Mouse (Mus musculus) liver, embryonic 15.5 days (tissue): ENCODE measurements around the gene Apobec2. TPM values are rescaled to one million over a fixed set of nuclear protein-coding genes. Genes with fewer than 3 reads are reported as not detected.

Source experiments
- ATAC-seq: fragments of 200-750 bp; cut with Nextera tagmentation; 2 replicates; pipeline ENCODE4 v1.8.0; 2017; ENCODE audit warnings: moderate number of reproducible peaks, mild to moderate bottlenecking, moderate library complexity; ENCODE audit not compliant: insufficient read depth
- H3K27ac ChIP-seq: fragments of 300-500 bp; sonication (generic); replicated peaks from 2 replicates; pipeline ENCODE4 v1.5.1; 2015; ENCODE audit warnings: mild to moderate bottlenecking, inconsistent platforms
- H3K27me3 ChIP-seq: fragments of 300-500 bp; sonication (generic); 2 replicates; pipeline ENCODE4 v1.6.1; 2015; ENCODE audit warnings: mild to moderate bottlenecking, inconsistent platforms
- H3K36me3 ChIP-seq: fragments of 300-500 bp; sonication (generic); replicated peaks from 2 replicates; pipeline ENCODE4 v1.6.1; 2015; ENCODE audit warnings: moderate library complexity, mild to moderate bottlenecking, inconsistent platforms
- H3K4me1 ChIP-seq: fragments of 300-500 bp; sonication (generic); replicated peaks from 2 replicates; pipeline ENCODE4 v1.6.1; 2015; ENCODE audit warnings: inconsistent platforms
- H3K4me2 ChIP-seq: fragments of 300-500 bp; sonication (generic); 2 replicates; pipeline ENCODE4 v1.6.1; 2015; ENCODE audit warnings: moderate library complexity, mild to moderate bottlenecking, inconsistent platforms
- H3K4me3 ChIP-seq: fragments of 300-500 bp; sonication (generic); replicated peaks from 2 replicates; pipeline ENCODE4 v1.5.1; 2015; ENCODE audit warnings: mild to moderate bottlenecking, inconsistent platforms
- H3K9ac ChIP-seq: fragments of 300-500 bp; sonication (generic); 2 replicates; pipeline ENCODE4 v1.6.1; 2015; ENCODE audit warnings: moderate library complexity, mild to moderate bottlenecking, inconsistent platforms
- H3K9me3 ChIP-seq: fragments of 300-500 bp; sonication (generic); replicated peaks from 2 replicates; pipeline ENCODE4 v1.6.1; 2016; ENCODE audit warnings: inconsistent platforms
- WGBS: fragments of 180-500 bp; shearing (Covaris S2); methylation state at CpG from one replicate; pipeline ENCODE4 v1.1.7; 2015; ENCODE audit warnings: mixed read lengths; ENCODE audit not compliant: insufficient replicate concordance; 5-methylcytosine and 5-hydroxymethylcytosine counted together
- polyA plus RNA-seq: library from polyadenylated mRNA; unstranded; fragments of >200 nt; fragmentation: Nextera tagmentation; extraction: Ambion mirVana; gene quantifications from 2 replicates; pipeline ENCODE4 v1.2.1, GENCODE M21; 2015

Gene Apobec2
- polyA plus RNA-seq, 1 experiment from 2014 or later, result 4.3 TPM

GRCm38 (mm10) chr17:48454688-48455087, 22.0 kb upstream of the Apobec2 start, which contains the start of gene Unc5cl:
Unc5cl (plus strand) TSS chr17:48454901.
- no peaks in the 10 kb centered on the region; the same call in 1 of the 2 replicates for H3K27me3 ChIP-seq
- H3K9me3 ChIP-seq, result no peaks in the 10 kb centered on the region
- ATAC-seq, result no peak
- H3K4me3 ChIP-seq, result peak within 1 kb of the TSS; percentile 46
- H3K36me3 ChIP-seq, result peaks cover 2% of the 10 kb centered on the region; the same call in 1 of the 2 replicates
- H3K27ac ChIP-seq, result peak within 1 kb of the TSS; percentile 69
- H3K4me1 ChIP-seq, result peaks cover 78% of the 10 kb centered on the region
- WGBS, result 39% methylated on average over 11 of the region's 11 CpGs
- H3K4me2 ChIP-seq, result peak within 1 kb of the TSS; percentile 62
- H3K9ac ChIP-seq, result peak within 1 kb of the TSS; percentile 48

DNA sequence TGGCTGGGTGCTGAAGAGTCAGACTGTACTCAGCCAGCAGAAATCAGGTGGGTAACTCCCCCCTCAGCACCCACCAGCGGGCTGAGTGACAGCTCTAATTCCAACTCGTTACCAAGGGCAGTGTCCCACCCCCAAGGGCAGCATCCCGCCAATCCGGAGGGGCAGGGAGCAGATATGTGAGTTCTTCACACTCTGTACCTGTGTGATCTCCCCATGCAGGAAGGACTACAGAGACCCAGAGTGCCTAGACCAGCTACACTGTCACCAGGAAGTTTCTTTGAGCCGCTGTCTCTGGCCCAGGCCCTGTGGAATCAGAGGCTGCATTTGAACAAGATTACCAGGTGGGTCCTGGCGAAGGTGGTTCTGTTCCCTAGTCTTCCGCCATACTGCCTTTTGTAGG, 21.5 kb upstream of the Apobec2 start:
- H3K27me3 ChIP-seq, result no peaks in the 10 kb centered on the region
- 53% methylated on average over 7 of the region's 7 CpGs for WGBS
- H3K36me3 ChIP-seq, result peaks cover 5% of the 10 kb centered on the region; the same call in 1 of the 2 replicates
- peak overlapping the region; percentile 69 for H3K27ac ChIP-seq
- H3K9me3 ChIP-seq, result no peaks in the 10 kb centered on the region
- H3K9ac ChIP-seq, result peak overlapping the region; percentile 48
- peak overlapping the region; percentile 62 for H3K4me2 ChIP-seq
- H3K4me3 ChIP-seq, result peak overlapping the region; percentile 46
- no peak for ATAC-seq
- peaks cover 83% of the 10 kb centered on the region for H3K4me1 ChIP-seq

DNA sequence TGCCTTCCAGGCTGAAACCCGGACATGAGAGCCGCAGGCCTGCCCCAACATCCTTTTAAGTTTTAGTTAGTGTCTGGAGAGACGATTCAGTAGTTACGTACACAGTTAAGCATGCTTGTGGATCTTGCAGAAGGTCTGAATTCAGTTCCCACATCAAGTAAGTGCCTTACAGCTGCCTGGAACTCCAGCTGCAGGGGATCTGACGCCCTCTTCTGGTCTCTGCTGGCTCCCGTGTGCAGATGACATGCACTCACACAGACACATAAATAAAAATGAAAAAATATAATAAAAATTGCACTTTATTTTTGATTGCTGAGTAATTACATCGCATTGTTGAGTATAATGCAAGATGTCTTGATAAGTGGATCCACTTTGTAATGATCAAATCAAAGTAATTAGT, 20.8 kb upstream of the Apobec2 start:
- Histone ChIP-seq H3K9me3 (no peaks in the 10 kb centered on the region), H3K9ac (no peak overlapping the region), H3K27me3 (no peaks in the 10 kb centered on the region), H3K27ac (peak overlapping the region; percentile 67), H3K4me3 (no peak overlapping the region), H3K4me2 (no peak overlapping the region), H3K36me3 (peaks cover 12% of the 10 kb centered on the region), H3K4me1 (peaks cover 86% of the 10 kb centered on the region)
- ATAC-seq, result no peak
- WGBS, result 62% methylated on average over 7 of the region's 7 CpGs

DNA sequence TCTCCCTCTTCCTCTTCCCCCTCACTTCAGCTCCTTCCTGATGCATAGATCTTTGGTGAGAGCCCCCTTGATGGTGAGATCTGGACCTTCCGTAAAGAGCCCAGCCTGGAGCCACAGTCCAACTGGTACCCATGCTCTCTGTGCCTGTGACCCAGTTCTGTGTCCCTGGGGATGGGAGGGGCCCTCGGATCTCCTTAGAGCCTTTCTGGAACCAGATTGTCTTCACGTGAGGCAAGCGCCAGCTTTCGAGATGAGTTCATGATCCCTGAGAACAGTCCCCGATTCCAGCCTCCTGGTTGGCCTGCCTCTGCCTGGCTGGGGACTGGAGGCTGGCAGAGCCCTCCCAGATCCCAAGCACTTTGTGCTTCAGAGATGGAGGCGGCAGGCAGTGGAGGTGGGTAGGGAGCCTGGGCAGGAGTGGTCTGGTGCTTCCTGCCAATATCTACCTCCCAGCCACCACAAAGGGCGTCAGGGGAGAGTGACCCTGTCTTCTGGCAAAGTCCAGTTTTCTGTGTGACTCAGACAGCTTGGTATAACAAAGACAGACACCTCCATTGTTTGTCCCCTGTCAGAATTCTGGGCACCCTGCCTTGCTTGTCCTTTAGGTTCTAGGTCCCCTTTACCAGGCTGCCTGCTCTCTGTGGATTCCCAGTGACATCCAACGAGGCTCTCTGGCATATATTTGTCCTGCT, 19.2 kb upstream of the Apobec2 start:
- 50% methylated on average over 9 of the region's 9 CpGs for WGBS
- Histone ChIP-seq H3K9me3 (no peaks in the 10 kb centered on the region), H3K36me3 (peaks cover 23% of the 10 kb centered on the region), H3K27me3 (no peaks in the 10 kb centered on the region), H3K4me3 (peak overlapping the region; percentile 64), H3K9ac (peak overlapping the region; percentile 66), H3K4me1 (peaks cover 86% of the 10 kb centered on the region), H3K27ac (peak overlapping the region; percentile 97), H3K4me2 (peak overlapping the region; percentile 75)
- peak; percentile 23 for ATAC-seq

GRCm38 (mm10) chr17:48451353-48451675, 18.6 kb upstream of the Apobec2 start, which contains the start of gene Tspo2:
Tspo2 (minus strand) TSS chr17:48451522.
- peaks cover 86% of the 10 kb centered on the region for H3K4me1 ChIP-seq
- no peaks in the 10 kb centered on the region for H3K27me3 ChIP-seq
- peak within 1 kb of the TSS; percentile 66 for H3K9ac ChIP-seq
- peak within 1 kb of the TSS; percentile 64 for H3K4me3 ChIP-seq
- H3K27ac ChIP-seq, result peak within 1 kb of the TSS; percentile 97
- peak within 1 kb of the TSS; percentile 75 for H3K4me2 ChIP-seq
- no peaks in the 10 kb centered on the region for H3K9me3 ChIP-seq
- 19% methylated on average over 7 of the region's 7 CpGs for WGBS
- ATAC-seq, result peak; percentile 77
- peaks cover 29% of the 10 kb centered on the region for H3K36me3 ChIP-seq

DNA sequence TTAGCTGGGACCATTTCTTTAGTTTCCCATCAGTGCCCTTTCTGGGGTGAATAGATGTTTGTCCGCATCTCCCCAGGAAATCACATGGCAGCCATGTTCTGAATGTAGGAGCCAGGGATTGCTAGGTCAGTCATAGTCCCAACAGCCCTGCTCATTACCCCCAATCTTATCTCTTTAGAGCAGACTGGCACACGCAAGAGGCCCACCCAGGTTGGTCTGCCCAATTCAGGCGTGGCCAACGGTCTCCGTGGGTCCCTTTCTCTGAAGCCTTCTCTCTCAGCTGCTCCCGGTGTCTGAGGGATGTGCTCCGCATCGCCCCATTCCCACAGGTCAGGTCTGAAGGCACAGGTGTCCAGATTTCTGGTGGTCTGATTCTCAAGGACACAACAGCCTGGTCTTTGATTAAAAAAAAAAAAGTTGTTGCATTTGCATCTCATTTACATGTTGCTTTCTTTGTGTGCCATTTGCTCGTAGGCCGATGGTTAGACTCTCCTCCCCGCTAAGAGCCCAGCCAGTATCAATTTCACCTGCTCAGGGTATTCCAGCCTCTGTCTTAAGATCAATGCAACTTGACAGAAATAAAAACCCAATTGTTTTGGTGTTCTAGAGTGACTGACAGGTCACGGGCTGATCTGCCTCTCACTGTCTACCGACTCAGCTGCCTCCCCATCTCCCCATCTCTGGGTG, 18.1 kb upstream of the Apobec2 start:
- 19% methylated on average over 13 of the region's 13 CpGs for WGBS

GRCm38 (mm10) chr17:48447675-48448074, 14.9 kb upstream of the Apobec2 start:
- ATAC-seq, result peak; percentile 29
- Histone ChIP-seq H3K4me3 (peak overlapping the region; percentile 64), H3K27ac (peak overlapping the region; percentile 97), H3K4me2 (peak overlapping the region; percentile 75), H3K9ac (peak overlapping the region; percentile 66), H3K27me3 (no peaks in the 10 kb centered on the region), H3K4me1 (peaks cover 78% of the 10 kb centered on the region), H3K9me3 (no peaks in the 10 kb centered on the region), H3K36me3 (peaks cover 29% of the 10 kb centered on the region)
- WGBS, result 49% methylated on average over 8 of the region's 8 CpGs

More for the DNA sequence above, 18.1 kb upstream of the Apobec2 start:
- H3K4me2 ChIP-seq, result peak overlapping the region; percentile 75
- no peaks in the 10 kb centered on the region for H3K27me3 ChIP-seq
- peak; percentile 89 for ATAC-seq
- H3K9me3 ChIP-seq, result no peaks in the 10 kb centered on the region
- H3K4me3 ChIP-seq, result peak overlapping the region; percentile 64
- H3K4me1 ChIP-seq, result peaks cover 86% of the 10 kb centered on the region
- H3K9ac ChIP-seq, result peak overlapping the region; percentile 66
- H3K27ac ChIP-seq, result peak overlapping the region; percentile 97
- H3K36me3 ChIP-seq, result peaks cover 29% of the 10 kb centered on the region

GRCm38 (mm10) chr17:48443542-48444145, 10.9 kb upstream of the Apobec2 start:
- ATAC-seq, result no peak
- 77% methylated on average over 16 of the region's 16 CpGs for WGBS

GRCm38 (mm10) chr17:48442745-48443457, 10.2 kb upstream of the Apobec2 start:
- Histone ChIP-seq H3K9me3 (no peaks in the 10 kb centered on the region), H3K4me3 (no peak overlapping the region), H3K4me2 (no peak overlapping the region), H3K27ac (no peak overlapping the region), H3K9ac (no peak overlapping the region), H3K36me3 (peaks cover 11% of the 10 kb centered on the region), H3K4me1 (peaks cover 42% of the 10 kb centered on the region), H3K27me3 (no peaks in the 10 kb centered on the region)
- WGBS, result 75% methylated on average over 7 of the region's 7 CpGs
- no peak for ATAC-seq

More at GRCm38 (mm10) chr17:48443542-48444145, 10.9 kb upstream of the Apobec2 start:
- Histone ChIP-seq H3K4me3 (no peak overlapping the region), H3K4me1 (peaks cover 48% of the 10 kb centered on the region), H3K9ac (no peak overlapping the region), H3K4me2 (no peak overlapping the region), H3K27ac (no peak overlapping the region), H3K27me3 (no peaks in the 10 kb centered on the region), H3K36me3 (peaks cover 19% of the 10 kb centered on the region), H3K9me3 (no peaks in the 10 kb centered on the region)

GRCm38 (mm10) chr17:48437421-48437911, 4.7 kb upstream of the Apobec2 start:
- H3K4me1 ChIP-seq, result peaks cover 18% of the 10 kb centered on the region
- H3K36me3 ChIP-seq, result no peaks in the 10 kb centered on the region
- no peak overlapping the region for H3K4me3 ChIP-seq
- H3K27me3 ChIP-seq, result no peaks in the 10 kb centered on the region
- H3K4me2 ChIP-seq, result no peak overlapping the region
- no peak for ATAC-seq
- H3K27ac ChIP-seq, result no peak overlapping the region
- 63% methylated on average over 7 of the region's 7 CpGs for WGBS
- H3K9me3 ChIP-seq, result no peaks in the 10 kb centered on the region
- H3K9ac ChIP-seq, result no peak overlapping the region
